Comparison of ENCODE assay signal across 23 mouse cellular contexts in genomic region chr2:114235584-114235983, GRCm38 (mm10).
"Had no signal": no experiment of that assay in that cellular context is flagged by ENCODE, and none has a peak within 500 bp of the region (broad histone marks: within the 10 kb centered on the region; RNA-seq: fewer than 3 reads in every experiment).

No protein-coding gene starts in this region.

- H3K36me3 ChIP-seq: heart, embryonic 10.5 days; heart, embryonic 12.5 days; hindbrain, embryonic 15.5 days; liver, embryonic 13.5 days; liver, embryonic 15.5 days had no signal

- H3K4me1 ChIP-seq: heart, embryonic 10.5 days; hindbrain, embryonic 15.5 days; liver, embryonic 13.5 days; liver, embryonic 15.5 days had no signal

- H3K4me2 ChIP-seq: heart, embryonic 12.5 days; hindbrain, embryonic 15.5 days; liver, embryonic 11.5 days; liver, embryonic 13.5 days; liver, embryonic 15.5 days had no signal

- ATAC-seq: intestine, embryonic 16.5 days; liver, postnatal 0 days had no signal

- H3K9me3 ChIP-seq: heart, embryonic 10.5 days; heart, embryonic 12.5 days; hindbrain, embryonic 15.5 days; liver, embryonic 13.5 days; liver, embryonic 15.5 days had no signal

- H3K4me3 ChIP-seq: heart, embryonic 10.5 days; heart, embryonic 12.5 days; hindbrain, embryonic 15.5 days; liver, embryonic 13.5 days; liver, embryonic 15.5 days had no signal

- DNase-seq: gastrocnemius, postnatal 14 days; gastrocnemius, postnatal 36 days; heart, adult 18-20 months; heart, postnatal 10 days; kidney, adult 11 months; kidney, adult 2 months; kidney, adult 9 months; kidney, postnatal 14 days; kidney, postnatal 36 days; layer of hippocampus, adult 9-11 months; layer of hippocampus, postnatal 36 days; left cerebral cortex, postnatal 4 days; liver; liver, embryonic 13.5 days; liver, postnatal 0 days; lung, adult 2 months had no signal

- H3K9ac ChIP-seq: heart, embryonic 12.5 days; hindbrain, embryonic 15.5 days; liver, embryonic 13.5 days; liver, embryonic 15.5 days; liver, postnatal 0 days had no signal

- H3K27ac ChIP-seq: heart, embryonic 10.5 days; hindbrain, embryonic 15.5 days; kidney, postnatal 0 days; liver, embryonic 13.5 days; liver, embryonic 15.5 days had no signal

- H3K27me3 ChIP-seq: heart, embryonic 12.5 days; hindbrain, embryonic 15.5 days; liver, embryonic 13.5 days; liver, embryonic 15.5 days had no signal
